Mouse (Mus musculus) liver, embryonic 13.5 days (tissue): ENCODE measurements around the gene Nkg7. TPM values are rescaled to one million over a fixed set of nuclear protein-coding genes. Genes with fewer than 3 reads are reported as not detected.

Source experiments
- ATAC-seq: fragments of 200-750 bp; cut with Nextera tagmentation; 2 replicates; pipeline ENCODE4 v1.8.0; 2017; ENCODE audit warnings: low read depth, mild to moderate bottlenecking, moderate number of reproducible peaks, moderate library complexity
- DNase-seq: peaks from one replicate; pipeline ENCODE4 v3.0.0; 2022
- H3K27ac ChIP-seq: fragments of 300-500 bp; sonication (generic); 2 replicates; pipeline ENCODE4 v1.5.1; 2015; ENCODE audit warnings: moderate library complexity, mild to moderate bottlenecking, inconsistent platforms
- H3K27me3 ChIP-seq: fragments of 300-500 bp; sonication (generic); 2 replicates; pipeline ENCODE4 v1.6.1; 2015; ENCODE audit warnings: mild to moderate bottlenecking, inconsistent platforms
- H3K36me3 ChIP-seq: fragments of 300-500 bp; sonication (generic); 2 replicates; pipeline ENCODE4 v1.6.1; 2015; ENCODE audit warnings: mild to moderate bottlenecking, inconsistent platforms
- H3K4me1 ChIP-seq: fragments of 300-500 bp; sonication (generic); replicated peaks from 2 replicates; pipeline ENCODE4 v1.6.1; 2015; ENCODE audit warnings: inconsistent platforms
- H3K4me2 ChIP-seq: fragments of 300-500 bp; sonication (generic); 2 replicates; pipeline ENCODE4 v1.6.1; 2015; ENCODE audit warnings: inconsistent platforms, mild to moderate bottlenecking, moderate library complexity
- H3K4me3 ChIP-seq: fragments of 300-500 bp; sonication (generic); replicated peaks from 2 replicates; pipeline ENCODE4 v1.5.1; 2015; ENCODE audit warnings: mild to moderate bottlenecking, inconsistent platforms
- H3K9ac ChIP-seq: fragments of 300-500 bp; sonication (generic); 2 replicates; pipeline ENCODE4 v1.6.1; 2015; ENCODE audit warnings: mild to moderate bottlenecking, inconsistent platforms
- H3K9me3 ChIP-seq: fragments of 300-500 bp; sonication (generic); replicated peaks from 2 replicates; pipeline ENCODE4 v1.6.1; 2016; ENCODE audit warnings: inconsistent platforms
- WGBS: fragments of 180-500 bp; shearing (Covaris S2); methylation state at CpG from one replicate; pipeline ENCODE4 v1.1.7; 2015; ENCODE audit not compliant: insufficient replicate concordance; 5-methylcytosine and 5-hydroxymethylcytosine counted together
- microRNA-seq: library from miRNA; unstranded; fragments of <30 nt; microRNA quantifications from one replicate; pipeline ENCODE4, GENCODE M21; 2016
- polyA plus RNA-seq: library from polyadenylated mRNA; unstranded; fragments of >200 nt; fragmentation: Nextera tagmentation; extraction: Ambion mirVana; gene quantifications from 2 replicates; pipeline ENCODE4 v1.2.1, GENCODE M21; 2015

Nkg7 gene
- polyA plus RNA-seq, 1 experiment from 2014 or later = 9.6 TPM

DNA sequence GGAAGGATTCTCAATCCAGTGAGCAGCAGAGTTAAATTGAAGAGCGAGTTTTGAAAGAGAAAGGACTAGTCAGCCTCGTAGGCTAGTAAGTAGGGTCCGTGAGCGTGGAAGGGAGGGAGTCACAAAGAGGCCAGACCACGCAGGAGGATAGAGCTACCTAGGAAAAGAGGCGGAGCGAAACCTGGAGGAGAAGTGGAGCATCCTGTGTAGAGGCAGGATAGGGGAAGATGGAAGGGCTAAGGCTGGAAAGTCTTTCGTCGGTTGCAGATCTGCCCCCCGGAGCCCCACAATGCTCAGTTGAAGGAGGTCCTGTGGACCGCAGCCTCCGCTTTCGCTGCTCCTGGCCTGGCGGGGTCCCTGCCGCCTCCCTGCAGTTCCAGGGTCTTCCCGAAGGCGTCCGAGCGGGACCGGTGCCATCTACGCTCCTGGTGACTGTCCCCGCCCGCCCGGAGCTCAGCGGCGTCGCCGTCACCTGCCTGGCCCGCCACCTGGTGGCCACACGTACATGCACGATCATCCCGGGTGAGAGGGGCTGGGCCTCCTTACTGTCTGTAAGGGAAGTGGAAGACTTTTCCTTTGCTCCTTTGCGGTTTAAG lies 29.3 kb downstream of the Nkg7 start:
- Histone ChIP-seq H3K4me1 (peaks cover 22% of the 10 kb centered on the region), H3K27ac (no peak overlapping the region), H3K27me3 (peaks cover 18% of the 10 kb centered on the region), H3K36me3 (no peaks in the 10 kb centered on the region), H3K4me3 (peak overlapping the region; percentile 63), H3K4me2 (peak overlapping the region; percentile 94), H3K9ac (peak overlapping the region; percentile 60), H3K9me3 (no peaks in the 10 kb centered on the region)
- under 1% methylated on average over 33 of the region's 33 CpGs for WGBS
- DNase-seq (peak; percentile 71), ATAC-seq (peak; percentile 53)

DNA sequence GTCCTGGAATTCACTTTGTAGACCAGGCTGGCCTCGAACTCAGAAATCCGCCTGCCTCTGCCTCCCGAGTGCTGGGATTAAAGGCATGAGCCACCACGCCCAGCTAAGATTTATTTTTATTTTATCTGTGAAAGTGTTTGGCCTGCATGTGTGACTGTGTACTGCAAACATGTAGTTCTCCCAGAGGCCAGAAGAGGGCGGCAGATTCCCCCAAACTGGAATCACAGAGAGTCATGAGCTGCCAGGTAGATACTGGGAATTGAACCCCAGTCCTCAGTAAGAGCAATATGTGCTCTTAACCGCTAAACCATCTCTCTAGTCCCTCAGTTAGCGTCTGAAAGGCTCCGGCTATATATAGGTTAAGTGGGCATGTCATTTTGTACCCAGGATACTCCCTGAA lies 33.5 kb downstream of the Nkg7 start:
- peak; percentile 30 for DNase-seq
- Histone ChIP-seq H3K4me1 (peaks cover 11% of the 10 kb centered on the region), H3K9me3 (no peaks in the 10 kb centered on the region)

DNA sequence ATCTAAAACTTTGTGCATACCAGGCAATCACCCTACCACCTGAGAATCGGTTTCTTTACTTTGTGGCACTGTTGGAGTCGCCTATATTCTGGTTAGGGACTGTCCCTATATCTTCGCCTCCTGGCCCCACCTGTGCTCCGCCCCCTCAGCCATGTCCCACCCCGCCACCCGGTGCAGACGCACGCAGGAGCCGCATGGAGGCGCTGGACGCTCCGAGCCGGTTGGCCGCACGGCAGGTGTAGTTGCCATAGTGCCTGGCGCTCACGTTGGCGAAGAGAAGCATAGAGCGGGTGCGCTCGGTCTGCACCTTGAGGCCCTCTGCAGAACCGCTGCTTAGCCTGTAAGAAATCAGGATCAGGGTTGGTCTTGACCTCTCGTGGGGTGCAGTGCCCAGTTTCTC lies 38.8 kb downstream of the Nkg7 start:
- Histone ChIP-seq H3K4me2 (no peak overlapping the region), H3K4me3 (no peak overlapping the region), H3K27me3 (peaks cover 48% of the 10 kb centered on the region), H3K9ac (no peak overlapping the region), H3K27ac (no peak overlapping the region), H3K36me3 (no peaks in the 10 kb centered on the region), H3K9me3 (no peaks in the 10 kb centered on the region), H3K4me1 (peaks cover 2% of the 10 kb centered on the region; the same call in 1 of the 2 replicates)
- 7% methylated on average over 23 of the region's 23 CpGs for WGBS
- DNase-seq (no peak), ATAC-seq (no peak)

More for the DNA sequence above, 33.5 kb downstream of the Nkg7 start:
- peaks cover 14% of the 10 kb centered on the region for H3K27me3 ChIP-seq
- no peak overlapping the region for H3K4me2 ChIP-seq
- no peak for ATAC-seq
- H3K4me3 ChIP-seq = no peak overlapping the region
- WGBS = 28% methylated on average over 8 of the region's 8 CpGs
- no peaks in the 10 kb centered on the region for H3K36me3 ChIP-seq
- H3K27ac ChIP-seq = no peak overlapping the region
- H3K9ac ChIP-seq = no peak overlapping the region

- Histone ChIP-seq H3K9me3 (no peaks in the 10 kb centered on the region), H3K27me3 (peaks cover 48% of the 10 kb centered on the region), H3K4me2 (no peak overlapping the region), H3K4me3 (no peak overlapping the region; the same call in 1 of the 2 replicates), H3K4me1 (peaks cover 2% of the 10 kb centered on the region; the same call in 1 of the 2 replicates), H3K27ac (no peak overlapping the region), H3K9ac (no peak overlapping the region), H3K36me3 (no peaks in the 10 kb centered on the region)
- WGBS = 5% methylated on average over 13 of the region's 13 CpGs
- DNase-seq (no peak), ATAC-seq (no peak)
These were observed 39.5 kb downstream of the Nkg7 start for GRCm38 (mm10) chr7:43476376-43476775.

DNA sequence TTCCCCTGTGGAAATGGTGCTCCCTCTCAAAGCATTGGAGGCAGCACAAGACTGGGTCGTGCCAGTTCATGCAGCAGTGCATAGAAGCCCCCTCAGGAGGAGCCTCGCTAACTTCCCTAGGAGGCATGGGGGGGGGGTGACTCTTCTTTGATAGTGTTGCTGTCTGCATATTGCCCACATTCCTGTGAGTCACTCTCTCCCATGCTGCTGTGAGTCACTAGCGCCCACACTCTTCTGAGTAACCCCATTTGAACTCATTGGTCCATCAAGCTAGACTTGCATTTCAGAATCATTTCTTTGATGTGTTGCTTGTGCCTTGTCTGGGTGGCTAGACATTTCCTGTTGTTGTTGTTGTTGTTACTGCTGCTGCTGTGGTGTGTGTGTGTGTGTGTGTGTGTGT lies 44.3 kb downstream of the Nkg7 start:
- Histone ChIP-seq H3K4me2 (no peak overlapping the region), H3K27ac (no peak overlapping the region), H3K9me3 (no peaks in the 10 kb centered on the region), H3K9ac (no peak overlapping the region), H3K27me3 (peaks cover 26% of the 10 kb centered on the region), H3K4me1 (no peaks in the 10 kb centered on the region), H3K36me3 (no peaks in the 10 kb centered on the region), H3K4me3 (no peak overlapping the region)
- no peak for DNase-seq
- ATAC-seq = no peak
- 45% methylated on average over 3 of the region's 3 CpGs for WGBS

DNA sequence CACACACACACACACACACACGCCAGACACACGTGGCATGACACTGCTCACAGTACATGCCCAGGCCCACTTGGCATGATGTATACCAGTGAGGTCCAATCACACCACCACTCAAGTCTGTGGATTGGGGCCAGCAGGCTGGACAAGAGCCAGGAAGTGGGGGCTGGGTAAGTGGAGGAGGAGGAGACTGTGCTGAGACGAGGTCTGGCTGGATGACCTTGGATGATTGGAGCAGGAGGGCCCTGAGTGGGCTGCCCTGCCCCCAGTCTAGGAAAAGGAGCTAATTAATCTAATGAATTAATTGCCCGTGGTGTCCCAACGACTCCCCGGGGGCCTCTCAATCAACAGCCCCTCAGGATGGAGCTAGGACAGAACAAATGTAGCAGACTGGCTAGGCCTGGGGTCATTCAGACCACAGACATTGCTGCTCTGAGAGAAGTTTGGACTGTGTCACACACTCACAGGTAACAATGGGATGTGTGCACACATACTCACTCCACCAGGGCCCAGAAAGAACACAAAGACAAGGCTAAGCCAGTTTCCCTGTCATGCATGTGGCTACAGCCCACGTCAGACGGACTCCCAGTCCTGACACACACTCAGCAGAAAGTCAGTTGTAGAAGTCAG lies 45.3 kb downstream of the Nkg7 start:
- H3K4me2 ChIP-seq = no peak overlapping the region
- no peak overlapping the region for H3K9ac ChIP-seq
- no peak for DNase-seq
- H3K9me3 ChIP-seq = no peaks in the 10 kb centered on the region
- H3K4me3 ChIP-seq = no peak overlapping the region
- H3K27ac ChIP-seq = no peak overlapping the region
- 56% methylated on average over 8 of the region's 8 CpGs for WGBS
- peaks cover 16% of the 10 kb centered on the region for H3K27me3 ChIP-seq
- H3K36me3 ChIP-seq = no peaks in the 10 kb centered on the region
- no peaks in the 10 kb centered on the region for H3K4me1 ChIP-seq
- ATAC-seq = no peak

GRCm38 (mm10) chr7:43483236-43483635 lies 46.4 kb downstream of the Nkg7 start:
- H3K4me3 ChIP-seq = no peak overlapping the region
- H3K4me1 ChIP-seq = no peaks in the 10 kb centered on the region
- no peaks in the 10 kb centered on the region for H3K36me3 ChIP-seq
- no peak overlapping the region for H3K27ac ChIP-seq
- ATAC-seq (no peak), DNase-seq (no peak)
- H3K27me3 ChIP-seq = peaks cover 7% of the 10 kb centered on the region
- no peaks in the 10 kb centered on the region for H3K9me3 ChIP-seq
- H3K9ac ChIP-seq = no peak overlapping the region
- H3K4me2 ChIP-seq = no peak overlapping the region
- WGBS = 6% methylated on average over 10 of the region's 10 CpGs

Small RNA genes within 50 kb of the gene (microRNA-seq; reads per million reads assigned to microRNA genes)
- 2.6 reads per million for gene Mir7051

Other genes with a start within 250 kb of the Nkg7 start
- 4.1 and 5.8 TPM in 2 replicates for gene Zfp715, start 123.8 kb upstream of the Nkg7 start, polyA plus RNA-seq
- gene Siglecf, start 85.7 kb upstream of the Nkg7 start, polyA plus RNA-seq = 2.0 and 2.2 TPM in 2 replicates
- 0.28 and 0.32 TPM in 2 replicates for gene Siglecg, start 28.9 kb upstream of the Nkg7 start, polyA plus RNA-seq
- not detected in 2 replicates for gene Lim2, start 9.4 kb upstream of the Nkg7 start, polyA plus RNA-seq
- gene Cldnd2, start 3.7 kb downstream of the Nkg7 start, polyA plus RNA-seq = not detected in 2 replicates
- 241 and 252 TPM in 2 replicates for gene Etfb, start 7.0 kb downstream of the Nkg7 start, polyA plus RNA-seq
- gene Gm45233, start 7.1 kb downstream of the Nkg7 start, polyA plus RNA-seq = not detected in 2 replicates
- gene Vsig10l, start 26.1 kb downstream of the Nkg7 start, polyA plus RNA-seq = 0.58 and 0.85 TPM in 2 replicates
- gene Iglon5, start 53.0 kb downstream of the Nkg7 start, polyA plus RNA-seq = not detected in 2 replicates
- gene 4931406B18Rik, start 68.9 kb downstream of the Nkg7 start, polyA plus RNA-seq = not detected in 2 replicates
- gene Cd33, start 107.4 kb downstream of the Nkg7 start, polyA plus RNA-seq = 1.3 TPM in 2 replicates
- gene Zfp658, start 125.2 kb downstream of the Nkg7 start, polyA plus RNA-seq = 0.20 and 0.27 TPM in 2 replicates
- gene Zfp719, start 142.5 kb downstream of the Nkg7 start, polyA plus RNA-seq = 2.0 and 2.7 TPM in 2 replicates
- 0.08 TPM in 1 of 2 replicates, not detected in the other for gene Zfp819, start 170.1 kb downstream of the Nkg7 start, polyA plus RNA-seq
- gene Ceacam18, start 197.6 kb downstream of the Nkg7 start, polyA plus RNA-seq = not detected in 2 replicates
- gene Siglece, start 223.1 kb downstream of the Nkg7 start, polyA plus RNA-seq = 1.6 and 1.9 TPM in 2 replicates
- gene Ctu1, start 234.9 kb downstream of the Nkg7 start, polyA plus RNA-seq = 5.2 and 5.3 TPM in 2 replicates